Mouse (Mus musculus) liver, embryonic 12.5 days (tissue): Measurements from ENCODE around the gene Stpg3. TPM values are rescaled to one million over a fixed set of nuclear protein-coding genes. Genes with fewer than 3 reads are reported as not detected.
A peak's percentile ranks its signal among the peaks of the same experiment; 100 is the strongest.

Experiments
- ATAC-seq: fragments of 200-750 bp; cut with Nextera tagmentation; 2 replicates; pipeline ENCODE4 v1.8.0; 2017; ENCODE audit warnings: moderate number of reproducible peaks, mild to moderate bottlenecking, moderate library complexity
- H3K27ac ChIP-seq: fragments of 300-500 bp; sonication (generic); 2 replicates; pipeline ENCODE4 v1.5.1; 2016; ENCODE audit warnings: mild to moderate bottlenecking
- H3K27me3 ChIP-seq: fragments of 300-500 bp; sonication (generic); replicated peaks from 2 replicates; pipeline ENCODE4 v1.6.1; 2016; ENCODE audit warnings: mild to moderate bottlenecking, moderate library complexity
- H3K36me3 ChIP-seq: fragments of 300-500 bp; sonication (generic); 2 replicates; pipeline ENCODE4 v1.6.1; 2016; ENCODE audit warnings: mild to moderate bottlenecking, moderate library complexity
- H3K4me1 ChIP-seq: fragments of 300-500 bp; sonication (generic); 2 replicates; pipeline ENCODE4 v1.6.1; 2016
- H3K4me2 ChIP-seq: fragments of 300-500 bp; sonication (generic); 2 replicates; pipeline ENCODE4 v1.6.1; 2016; ENCODE audit warnings: mild to moderate bottlenecking, moderate library complexity
- H3K4me3 ChIP-seq: fragments of 300-500 bp; sonication (generic); 2 replicates; pipeline ENCODE4 v1.5.1; 2016; ENCODE audit warnings: mild to moderate bottlenecking, moderate library complexity
- H3K9ac ChIP-seq: fragments of 300-500 bp; sonication (generic); 2 replicates; pipeline ENCODE4 v1.6.1; 2016; ENCODE audit warnings: mild to moderate bottlenecking, moderate library complexity
- H3K9me3 ChIP-seq: fragments of 300-500 bp; sonication (generic); replicated peaks from 2 replicates; pipeline ENCODE4 v1.6.1; 2016; ENCODE audit warnings: mild to moderate bottlenecking, moderate library complexity
- WGBS: fragments of 180-500 bp; shearing (Covaris S2); methylation state at CpG from one replicate; pipeline ENCODE4 v1.1.7; 2016; ENCODE audit not compliant: insufficient replicate concordance; 5-methylcytosine and 5-hydroxymethylcytosine counted together
- polyA plus RNA-seq: library from polyadenylated mRNA; unstranded; fragments of >200 nt; fragmentation: Nextera tagmentation; extraction: Ambion mirVana; gene quantifications from 2 replicates; pipeline ENCODE4 v1.2.1, GENCODE M21; 2016

Stpg3 gene
- polyA plus RNA-seq, 1 experiment from 2014 or later: not detected

GRCm38 (mm10) chr2:25200631-25201030, 13.8 kb downstream of the Stpg3 start:
- Histone ChIP-seq H3K9me3 (no peaks in the 10 kb centered on the region), H3K36me3 (peaks cover 76% of the 10 kb centered on the region), H3K27me3 (no peaks in the 10 kb centered on the region; the same call in 1 of the 2 replicates), H3K27ac (no peak overlapping the region), H3K4me3 (no peak overlapping the region), H3K9ac (no peak overlapping the region), H3K4me1 (peaks cover 26% of the 10 kb centered on the region), H3K4me2 (no peak overlapping the region)
- ATAC-seq: no peak
- WGBS: 73% methylated on average over 2 of the region's 2 CpGs

- Histone ChIP-seq H3K9me3 (no peaks in the 10 kb centered on the region), H3K27ac (peak overlapping the region; percentile 84; the same call in 1 of the 2 replicates), H3K4me3 (no peak overlapping the region), H3K27me3 (peaks cover 9% of the 10 kb centered on the region), H3K4me1 (peaks cover 53% of the 10 kb centered on the region), H3K9ac (no peak overlapping the region), H3K36me3 (peaks cover 49% of the 10 kb centered on the region), H3K4me2 (no peak overlapping the region)
- ATAC-seq: no peak
Observed at GRCm38 (mm10) chr2:25197946-25198345, 16.5 kb downstream of the Stpg3 start.

- peaks cover 9% of the 10 kb centered on the region for H3K27me3 ChIP-seq
- peak overlapping the region; percentile 84 for H3K27ac ChIP-seq
- H3K4me3 ChIP-seq: peak overlapping the region; percentile 59; the same call in 1 of the 2 replicates
- WGBS: 12% methylated on average over 2 of the region's 2 CpGs
- H3K4me2 ChIP-seq: peak overlapping the region; percentile 85
- H3K9me3 ChIP-seq: no peaks in the 10 kb centered on the region
- H3K4me1 ChIP-seq: peaks cover 55% of the 10 kb centered on the region
- peaks cover 41% of the 10 kb centered on the region for H3K36me3 ChIP-seq
- peak overlapping the region; percentile 71; the same call in 1 of the 2 replicates for H3K9ac ChIP-seq
- ATAC-seq: no peak
Observed at GRCm38 (mm10) chr2:25197191-25197590, 17.2 kb downstream of the Stpg3 start.

- peak within 1 kb of the TSS; percentile 59 for H3K4me3 ChIP-seq
- H3K27ac ChIP-seq: peak within 1 kb of the TSS; percentile 84
- H3K9ac ChIP-seq: peak within 1 kb of the TSS; percentile 71
- peaks cover 9% of the 10 kb centered on the region for H3K27me3 ChIP-seq
- H3K4me2 ChIP-seq: peak within 1 kb of the TSS; percentile 85
- H3K4me1 ChIP-seq: peaks cover 55% of the 10 kb centered on the region
- peaks cover 33% of the 10 kb centered on the region for H3K36me3 ChIP-seq
- 2% methylated on average over 8 of the region's 8 CpGs for WGBS
- ATAC-seq: peak; percentile 66
- no peaks in the 10 kb centered on the region for H3K9me3 ChIP-seq
Observed at GRCm38 (mm10) chr2:25196172-25196954, 18.1 kb downstream of the Stpg3 start, which contains the start of gene Tor4a. Gene Tor4a, minus strand, starts transcription at chr2:25196886.

- WGBS: 5% methylated on average over 55 of the region's 55 CpGs
Observed at GRCm38 (mm10) chr2:25195211-25196156, 19.0 kb downstream of the Stpg3 start.

GRCm38 (mm10) chr2:25194486-25195171, 19.8 kb downstream of the Stpg3 start:
- peak overlapping the region; percentile 59 for H3K4me3 ChIP-seq
- ATAC-seq: no peak
- H3K9ac ChIP-seq: peak overlapping the region; percentile 71
- H3K27ac ChIP-seq: peak overlapping the region; percentile 84
- H3K4me1 ChIP-seq: peaks cover 55% of the 10 kb centered on the region
- peaks cover 9% of the 10 kb centered on the region for H3K27me3 ChIP-seq
- 38% methylated on average over 17 of the region's 17 CpGs for WGBS
- H3K36me3 ChIP-seq: peaks cover 16% of the 10 kb centered on the region
- peak overlapping the region; percentile 85 for H3K4me2 ChIP-seq
- no peaks in the 10 kb centered on the region for H3K9me3 ChIP-seq

More at GRCm38 (mm10) chr2:25195211-25196156, 19.0 kb downstream of the Stpg3 start:
- Histone ChIP-seq H3K27ac (peak overlapping the region; percentile 84), H3K4me3 (peak overlapping the region; percentile 59), H3K4me1 (peaks cover 55% of the 10 kb centered on the region), H3K9ac (peak overlapping the region; percentile 71), H3K36me3 (peaks cover 24% of the 10 kb centered on the region), H3K27me3 (peaks cover 9% of the 10 kb centered on the region), H3K4me2 (peak overlapping the region; percentile 85), H3K9me3 (no peaks in the 10 kb centered on the region)
- ATAC-seq: peak; percentile 62

- H3K9me3 ChIP-seq: no peaks in the 10 kb centered on the region
- 0 out of 2 replicates have a peak overlapping the region, but pooled peaks have one; percentile 59 for H3K4me3 ChIP-seq
- H3K9ac ChIP-seq: peak overlapping the region; percentile 71; the same call in 1 of the 2 replicates
- peaks cover 9% of the 10 kb centered on the region for H3K27me3 ChIP-seq
- peak overlapping the region; percentile 84 for H3K27ac ChIP-seq
- ATAC-seq: no peak
- WGBS: 38% methylated on average over 5 of the region's 5 CpGs
- H3K4me1 ChIP-seq: peaks cover 55% of the 10 kb centered on the region
- peaks cover 9% of the 10 kb centered on the region for H3K36me3 ChIP-seq
- peak overlapping the region; percentile 85 for H3K4me2 ChIP-seq
Observed at GRCm38 (mm10) chr2:25194006-25194405, 20.4 kb downstream of the Stpg3 start.

GRCm38 (mm10) chr2:25193330-25193770, 21.1 kb downstream of the Stpg3 start:
- Histone ChIP-seq H3K4me2 (peak overlapping the region; percentile 85), H3K36me3 (peaks cover 3% of the 10 kb centered on the region), H3K9me3 (no peaks in the 10 kb centered on the region), H3K9ac (no peak overlapping the region), H3K27ac (peak overlapping the region; percentile 84; the same call in 1 of the 2 replicates), H3K4me3 (peak overlapping the region; percentile 59; the same call in 1 of the 2 replicates), H3K4me1 (peaks cover 55% of the 10 kb centered on the region), H3K27me3 (peaks cover 9% of the 10 kb centered on the region)
- 2% methylated on average over 6 of the region's 6 CpGs for WGBS
- ATAC-seq: peak; percentile 40

GRCm38 (mm10) chr2:25187841-25188240, 26.6 kb downstream of the Stpg3 start:
- Histone ChIP-seq H3K9ac (no peak overlapping the region), H3K4me1 (peaks cover 20% of the 10 kb centered on the region), H3K27ac (no peak overlapping the region), H3K9me3 (no peaks in the 10 kb centered on the region), H3K27me3 (peaks cover 51% of the 10 kb centered on the region), H3K36me3 (no peaks in the 10 kb centered on the region), H3K4me3 (no peak overlapping the region), H3K4me2 (no peak overlapping the region)
- 73% methylated on average over 6 of the region's 6 CpGs for WGBS
- ATAC-seq: no peak

GRCm38 (mm10) chr2:25186575-25186930, 27.9 kb downstream of the Stpg3 start:
- Histone ChIP-seq H3K27ac (no peak overlapping the region), H3K4me3 (peak overlapping the region; percentile 53), H3K9me3 (no peaks in the 10 kb centered on the region), H3K4me2 (peak overlapping the region; percentile 82), H3K36me3 (no peaks in the 10 kb centered on the region), H3K27me3 (peaks cover 62% of the 10 kb centered on the region), H3K4me1 (peaks cover 32% of the 10 kb centered on the region), H3K9ac (no peak overlapping the region)
- no peak for ATAC-seq
- 37% methylated on average over 5 of the region's 5 CpGs for WGBS
